Mouse (Mus musculus): Measurements from ENCODE around the gene Ints12. TPM values are rescaled to one million over a fixed set of nuclear protein-coding genes. Genes with fewer than 3 reads are reported as not detected.

Ints12 gene
- polyA plus RNA-seq, 1 experiment from 2014 or later = 25.7 TPM

DNA sequence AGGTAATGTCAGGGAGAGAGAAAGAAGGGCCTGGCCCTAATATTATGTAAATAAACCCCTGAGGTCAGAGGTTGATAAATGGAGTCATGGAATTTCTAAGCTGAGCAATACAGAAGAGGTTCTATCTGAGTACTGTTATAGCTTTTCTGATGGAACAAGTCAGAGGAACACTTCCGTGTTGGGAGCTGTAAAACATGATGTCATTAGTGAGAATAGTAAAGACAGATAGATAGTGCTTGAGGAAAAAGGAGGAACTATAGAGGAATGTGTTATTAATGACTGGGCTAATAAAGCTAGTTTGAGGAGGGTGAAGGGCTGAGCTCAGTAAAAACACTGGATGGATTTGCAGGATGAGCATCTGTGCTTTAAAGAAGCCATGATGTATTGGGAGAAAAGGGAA is 2.7 kb downstream of the Ints12 start:
- TF ChIP-seq CTCF (IDR thresholded peaks at IDR 0.05) = no peak
- H3K27me3 ChIP-seq = no peaks in the 10 kb centered on the region
- POLR2A ChIA-PET = no interaction called here
- in situ Hi-C loops (cut with MboI; ENCODE audit: low pct_unique_long_range_greater_than_20kb) = no loop called here
- ATAC-seq (no peak), DNase-seq (ENCODE audit: low read depth, low spot score) (no peak)
- CTCF ChIA-PET = interaction anchor here (0.7 to 9.2 kb wide), 3 partner anchors 14 to 348 kb away, joined by 3 to 52 read pairs (median 5); no protein-coding TSS in a partner anchor

DNA sequence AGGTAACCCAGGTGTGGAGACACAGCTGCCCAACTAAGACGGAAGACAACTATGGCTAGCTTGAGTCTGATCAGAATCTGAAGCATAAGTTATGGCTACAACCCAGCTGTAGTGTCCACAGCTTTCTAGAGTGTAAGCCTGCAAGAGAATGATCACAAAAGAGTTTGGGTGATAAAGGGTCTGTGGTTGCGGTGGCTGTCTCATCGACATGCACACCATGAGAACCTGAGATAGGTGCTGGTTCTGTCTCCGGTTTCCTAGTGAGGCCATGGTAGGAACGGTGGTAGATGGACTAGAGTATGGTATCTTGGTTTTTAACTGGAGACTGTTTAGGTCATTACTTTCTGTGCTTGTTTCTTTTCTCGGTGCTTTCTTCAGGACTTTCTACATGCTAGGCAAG is 6.3 kb downstream of the Ints12 start:
- DNase-seq (ENCODE audit: low read depth, low spot score) (no peak), ATAC-seq (no peak)
- in situ Hi-C loops (cut with MboI; ENCODE audit: low pct_unique_long_range_greater_than_20kb) = no loop called here
- TF ChIP-seq CTCF (IDR thresholded peaks at IDR 0.05) = no peak
- ChIA-PET POLR2A (interaction anchor here (0.6 kb wide), 1 partner anchor 337 kb away, joined by 12 read pairs; no protein-coding TSS in a partner anchor), CTCF (interaction anchor here (2.2 kb wide), 1 partner anchor 351 kb away, joined by 5 read pairs; no protein-coding TSS in a partner anchor)
- no peaks in the 10 kb centered on the region for H3K27me3 ChIP-seq

DNA sequence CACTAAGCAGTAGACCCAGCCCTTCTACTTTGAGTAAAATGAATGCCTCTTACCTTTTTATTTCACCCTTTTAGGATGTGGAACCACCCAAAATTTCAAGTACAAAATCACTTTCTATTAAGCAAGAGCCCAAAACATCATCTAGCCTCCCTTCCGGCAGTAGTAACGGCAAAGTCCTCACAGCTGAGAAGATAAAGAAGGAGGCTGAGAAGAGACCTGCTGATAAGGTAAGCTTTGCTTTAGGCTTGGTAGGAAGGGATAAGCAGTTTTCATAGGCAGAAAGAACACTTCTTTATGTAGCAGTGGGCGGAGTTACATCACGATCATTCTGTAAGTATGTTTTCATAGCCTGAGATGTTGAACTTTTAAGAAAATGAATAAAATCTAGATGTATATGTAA is 6.7 kb downstream of the Ints12 start:
- POLR2A ChIA-PET = interaction anchor here (0.6 kb wide), 1 partner anchor 337 kb away, joined by 12 read pairs; no protein-coding TSS in a partner anchor
- CTCF ChIA-PET = interaction anchor here (1.0 to 2.2 kb wide), 2 partner anchors 12 to 351 kb away, joined by 3 to 5 read pairs; no protein-coding TSS in a partner anchor
- in situ Hi-C loops (cut with MboI; ENCODE audit: low pct_unique_long_range_greater_than_20kb) = no loop called here
- ATAC-seq (no peak), DNase-seq (ENCODE audit: low read depth, low spot score) (no peak)
- no peak for TF ChIP-seq CTCF (IDR thresholded peaks at IDR 0.05)
- no peaks in the 10 kb centered on the region for H3K27me3 ChIP-seq

DNA sequence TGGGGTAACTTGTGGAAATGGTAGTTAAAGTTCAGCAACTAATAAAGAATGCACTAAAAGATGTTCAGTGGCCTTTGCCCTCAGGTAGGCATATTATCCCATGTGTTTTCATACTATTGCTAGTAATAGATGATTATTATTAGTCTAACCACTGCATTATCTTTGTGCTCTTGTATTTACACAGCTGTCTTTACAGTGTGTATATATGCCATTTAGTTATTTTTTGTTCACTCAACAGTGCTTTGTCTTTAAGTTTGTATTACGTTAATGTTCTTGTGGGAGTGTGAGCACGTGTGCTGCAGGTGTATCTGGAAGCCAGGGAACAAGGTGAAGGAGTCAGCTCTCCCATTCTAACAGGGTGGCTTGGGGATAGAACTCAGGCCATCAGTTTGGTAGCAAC is 7.3 kb downstream of the Ints12 start:
- DNase-seq (ENCODE audit: low read depth, low spot score) (no peak), ATAC-seq (no peak)
- ChIA-PET CTCF (interaction anchor here (1.0 to 2.2 kb wide), 2 partner anchors 12 to 352 kb away, joined by 3 to 5 read pairs; no protein-coding TSS in a partner anchor), POLR2A (no interaction called here)
- TF ChIP-seq CTCF (IDR thresholded peaks at IDR 0.05) = no peak
- no peaks in the 10 kb centered on the region for H3K27me3 ChIP-seq
- in situ Hi-C loops (cut with MboI; ENCODE audit: low pct_unique_long_range_greater_than_20kb) = no loop called here

DNA sequence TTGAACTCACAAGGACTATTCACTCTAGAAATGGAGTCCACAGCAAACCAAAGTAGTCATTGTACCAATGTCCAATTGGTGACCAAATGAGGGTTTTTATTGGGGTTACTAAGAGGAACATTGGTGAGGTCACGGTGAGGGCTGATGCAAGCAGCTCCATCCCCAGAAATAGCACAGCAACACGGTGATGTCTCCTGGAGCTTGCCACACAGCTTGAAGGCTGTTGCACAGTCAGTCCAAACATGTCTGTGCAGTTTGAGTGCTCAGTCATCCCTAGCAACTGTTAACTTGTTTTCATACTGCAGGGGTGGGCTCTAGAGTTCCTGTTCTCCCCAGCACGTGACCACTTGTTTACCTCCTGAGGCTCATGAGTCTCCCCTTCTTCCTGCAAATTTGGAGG is 12.1 kb downstream of the Ints12 start:
- DNase-seq (ENCODE audit: low read depth, low spot score) (no peak), ATAC-seq (no peak)
- CTCF ChIA-PET = interaction anchor here (1.2 to 2.2 kb wide), 2 partner anchors 12 to 356 kb away, joined by 3 to 5 read pairs; partner anchors contain the start of genes Gstcd and Ints12
- H3K27me3 ChIP-seq = no peaks in the 10 kb centered on the region
- POLR2A ChIA-PET = no interaction called here
- in situ Hi-C loops (cut with MboI; ENCODE audit: low pct_unique_long_range_greater_than_20kb) = no loop called here
- no peak for TF ChIP-seq CTCF (IDR thresholded peaks at IDR 0.05)

DNA sequence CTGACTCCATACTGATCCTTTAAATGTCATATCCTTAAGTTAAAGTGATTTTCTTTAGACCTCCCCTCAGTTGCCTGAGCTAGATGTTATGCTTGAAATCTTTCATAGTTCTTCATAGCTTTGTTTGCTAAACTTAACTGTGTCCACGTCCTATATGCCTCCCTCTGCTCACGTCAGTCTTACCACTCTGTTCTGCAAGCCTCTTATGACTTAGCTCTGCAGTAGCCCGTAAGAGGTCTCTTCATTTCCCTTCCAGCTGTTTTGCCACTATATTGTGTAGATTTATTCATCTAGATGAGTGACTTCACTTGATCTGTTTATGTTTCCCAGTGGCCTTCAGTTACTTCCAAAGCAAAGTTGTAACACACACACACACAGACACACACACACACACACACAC is 12.8 kb downstream of the Ints12 start:
- ATAC-seq (no peak), DNase-seq (ENCODE audit: low read depth, low spot score) (no peak)
- no peak for TF ChIP-seq CTCF (IDR thresholded peaks at IDR 0.05)
- H3K27me3 ChIP-seq = no peaks in the 10 kb centered on the region
- POLR2A ChIA-PET = no interaction called here
- in situ Hi-C loops (cut with MboI; ENCODE audit: low pct_unique_long_range_greater_than_20kb) = no loop called here
- CTCF ChIA-PET = interaction anchor here (1.2 to 2.2 kb wide), 2 partner anchors 13 to 357 kb away, joined by 3 to 5 read pairs; partner anchors contain the start of genes Gstcd and Ints12

DNA sequence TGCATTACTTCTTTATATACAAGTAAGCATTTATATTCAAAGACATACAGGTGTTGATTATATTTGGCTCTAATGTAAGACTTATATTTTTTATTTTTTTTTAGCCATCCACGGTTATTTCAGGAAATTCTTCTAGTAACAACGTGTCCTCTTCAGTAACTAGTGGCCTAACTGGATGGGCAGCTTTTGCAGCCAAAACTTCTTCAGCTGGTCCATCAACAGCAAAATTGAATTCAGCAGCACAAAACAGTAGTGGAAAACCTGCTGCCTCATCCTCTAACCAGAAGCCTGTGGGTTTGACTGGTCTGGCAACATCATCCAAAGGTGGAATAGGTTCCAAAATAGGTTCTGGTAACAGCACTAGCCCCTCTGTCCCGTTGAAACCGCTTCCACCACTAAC is 17.1 kb downstream of the Ints12 start:
- POLR2A ChIA-PET = no interaction called here
- ATAC-seq = no peak
- in situ Hi-C loops (cut with MboI; ENCODE audit: low pct_unique_long_range_greater_than_20kb) = no loop called here
- peaks cover 2% of the 10 kb centered on the region for H3K27me3 ChIP-seq
- TF ChIP-seq CTCF (IDR thresholded peaks at IDR 0.05) = no peak
- CTCF ChIA-PET = interaction anchor here (0.8 to 6.3 kb wide), 4 partner anchors 14 to 164 kb away, joined by 3 to 41 read pairs (median 3); no protein-coding TSS in a partner anchor
- no peak for DNase-seq (ENCODE audit: low read depth, low spot score)

DNA sequence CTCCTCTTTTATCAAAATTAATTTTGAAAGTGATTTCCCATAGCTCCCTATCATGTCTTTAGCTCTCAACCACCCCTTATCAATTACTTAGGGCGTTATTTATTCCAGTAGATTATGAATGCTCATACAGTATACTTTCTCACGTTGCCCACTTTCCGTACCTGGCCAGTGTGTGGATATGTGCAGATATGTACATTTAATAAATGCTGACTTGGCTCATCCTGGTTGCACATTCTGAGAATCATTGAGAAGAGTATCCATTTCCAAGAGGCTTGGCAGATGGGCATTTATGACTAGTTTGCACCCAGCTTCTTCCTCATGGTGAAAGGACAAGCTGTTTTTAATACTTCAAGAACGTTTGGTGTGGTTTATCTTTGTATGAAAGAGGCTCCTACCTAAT is 18.2 kb downstream of the Ints12 start:
- H3K27me3 ChIP-seq = peaks cover 8% of the 10 kb centered on the region
- in situ Hi-C loops (cut with MboI; ENCODE audit: low pct_unique_long_range_greater_than_20kb) = loop anchor here (10.0 kb wide), 2 partner anchors 165 to 1515 kb away; no protein-coding TSS in a partner anchor
- ChIA-PET POLR2A (no interaction called here), CTCF (interaction anchor here (0.9 to 6.3 kb wide), 4 partner anchors 15 to 163 kb away, joined by 3 to 41 read pairs (median 4); no protein-coding TSS in a partner anchor)
- DNase-seq (ENCODE audit: low read depth, low spot score) (no peak), ATAC-seq (no peak)
- TF ChIP-seq CTCF (IDR thresholded peaks at IDR 0.05) = no peak

DNA sequence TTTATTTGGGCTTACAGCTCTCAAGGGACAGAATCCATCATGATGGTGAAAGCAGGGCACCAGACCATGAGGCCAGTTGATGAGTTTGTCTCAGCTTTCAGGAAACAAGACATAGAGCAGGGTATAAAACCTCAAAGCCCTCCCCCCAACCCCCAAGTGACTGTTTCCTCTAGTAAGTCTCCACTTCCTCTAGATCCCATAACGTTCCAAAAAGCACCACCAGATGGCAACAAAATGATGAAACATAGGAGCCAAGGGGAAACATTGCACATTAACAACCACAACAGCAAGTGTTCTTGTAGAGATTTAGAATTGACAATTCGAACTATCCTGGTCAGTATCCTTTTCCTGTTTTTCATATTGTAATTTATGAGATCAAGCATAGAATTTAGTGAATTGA is 20.1 kb downstream of the Ints12 start:
- POLR2A ChIA-PET = interaction anchor here (1.1 kb wide), 1 partner anchor 367 kb away, joined by 3 read pairs; no protein-coding TSS in a partner anchor
- in situ Hi-C loops (cut with MboI; ENCODE audit: low pct_unique_long_range_greater_than_20kb) = loop anchor here (10.0 kb wide), 2 partner anchors 163 to 1513 kb away; no protein-coding TSS in a partner anchor
- CTCF ChIA-PET = interaction anchor here (0.6 to 6.3 kb wide), 6 partner anchors 8 to 366 kb away, joined by 3 to 41 read pairs (median 4); no protein-coding TSS in a partner anchor
- ATAC-seq = peak; percentile 84
- H3K27me3 ChIP-seq = peaks cover 12% of the 10 kb centered on the region
- peak; percentile 62 for TF ChIP-seq CTCF (IDR thresholded peaks at IDR 0.05)
- no peak for DNase-seq (ENCODE audit: low read depth, low spot score)

DNA sequence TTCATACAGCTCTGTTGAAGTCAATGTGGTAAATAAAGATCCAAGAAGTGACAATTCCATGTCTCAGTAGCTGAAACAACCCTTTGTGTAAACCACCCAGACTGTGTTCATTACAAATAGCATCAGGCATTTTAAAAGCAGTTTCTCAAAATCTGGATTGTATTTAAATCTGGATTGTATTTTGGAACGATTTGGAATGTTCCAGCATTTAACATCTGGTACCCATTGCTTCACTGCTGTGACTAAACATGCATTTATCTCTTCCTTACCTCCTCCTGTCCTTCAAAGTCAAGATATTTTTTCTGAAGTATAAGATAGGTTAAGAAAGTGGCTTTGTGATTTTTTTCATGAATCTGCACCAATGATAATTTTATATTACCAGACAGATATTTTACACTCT is 21.6 kb downstream of the Ints12 start:
- H3K27me3 ChIP-seq = peaks cover 12% of the 10 kb centered on the region
- CTCF ChIA-PET = interaction anchor here (0.6 to 6.3 kb wide), 2 partner anchors 8 to 159 kb away, joined by 4 to 41 read pairs; no protein-coding TSS in a partner anchor
- TF ChIP-seq CTCF (IDR thresholded peaks at IDR 0.05) = no peak
- ATAC-seq = no peak
- no peak for DNase-seq (ENCODE audit: low read depth, low spot score)
- POLR2A ChIA-PET = interaction anchor here (0.9 kb wide), 1 partner anchor 52 kb away, joined by 3 read pairs; no protein-coding TSS in a partner anchor
- in situ Hi-C loops (cut with MboI; ENCODE audit: low pct_unique_long_range_greater_than_20kb) = loop anchor here (10.0 kb wide), 2 partner anchors 162 to 1512 kb away; no protein-coding TSS in a partner anchor

DNA sequence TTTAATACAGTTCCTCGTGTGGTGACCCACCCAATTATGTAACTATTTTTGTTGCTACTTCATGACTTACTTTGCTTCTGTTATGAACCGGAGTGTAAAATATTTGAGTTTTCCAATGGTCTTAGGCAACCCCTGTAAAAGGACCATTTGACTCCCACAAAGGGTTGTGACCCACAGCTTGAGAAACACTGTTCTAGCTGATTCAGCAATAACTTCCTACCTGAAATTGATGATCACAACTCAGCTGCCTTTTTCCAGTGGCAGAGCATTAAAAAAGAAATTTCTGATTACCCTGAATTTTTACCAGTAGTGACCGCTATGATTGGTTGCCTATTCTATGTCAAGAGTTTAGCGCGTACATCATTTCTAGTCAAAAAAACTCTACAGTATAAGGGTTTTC is 39.7 kb downstream of the Ints12 start:
- TF ChIP-seq CTCF (IDR thresholded peaks at IDR 0.05) = no peak
- CTCF ChIA-PET = interaction anchor here (1.0 to 1.5 kb wide), 3 partner anchors 14 to 165 kb away, joined by 3 to 4 read pairs (median 3); no protein-coding TSS in a partner anchor
- in situ Hi-C loops (cut with MboI; ENCODE audit: low pct_unique_long_range_greater_than_20kb) = no loop called here

More for the DNA sequence above, 39.7 kb downstream of the Ints12 start:
- H3K27me3 ChIP-seq = peaks cover 9% of the 10 kb centered on the region
- POLR2A ChIA-PET = no interaction called here
- ATAC-seq (no peak), DNase-seq (ENCODE audit: low read depth, low spot score) (no peak)
